Mouse (Mus musculus): ENCODE results near the gene Rbfox1. TPM values are rescaled to one million over a fixed set of nuclear protein-coding genes. Genes with fewer than 3 reads are reported as not detected.

Rbfox1 gene
- total and polyA plus RNA-seq, 3 experiments, result not detected

DNA sequence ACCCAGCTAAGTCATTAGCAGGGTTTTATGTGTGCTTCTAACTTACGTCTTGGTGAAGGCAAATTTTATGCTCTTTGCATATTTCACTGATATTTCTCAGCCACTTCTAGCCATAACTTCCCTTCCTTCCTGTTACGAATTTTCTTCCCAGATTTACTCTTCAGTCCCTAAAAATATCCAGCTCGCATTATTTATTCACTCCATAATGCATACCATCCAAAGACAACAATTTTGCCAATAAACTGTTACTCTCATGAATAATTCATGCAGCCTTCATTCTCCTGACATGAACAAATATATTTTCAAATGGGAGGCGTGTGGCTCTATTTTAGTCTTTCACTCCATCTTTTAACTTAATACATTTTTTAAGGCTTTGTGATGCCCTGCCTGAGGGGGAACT is 1029.4 kb downstream of the Rbfox1 start:
- H3K4me1 ChIP-seq (ENCODE audit: control insufficient read depth in 1 of 2, insufficient read depth in 2 of 2, low read length in 2 of 2), result no peaks in the 10 kb centered on the region
- H3K9me3 ChIP-seq (replicated peaks; ENCODE audit: insufficient read depth, low read length), result no peaks in the 10 kb centered on the region

GRCm38 (mm10) chr16:6918641-6919040 is 1033.5 kb downstream of the Rbfox1 start:
- TF ChIP-seq USF1 (IDR thresholded peaks at IDR 0.05; ENCODE audit: low read depth, low read length), result no peak
- no peak for TF ChIP-seq POLR2AphosphoS5 (IDR thresholded peaks at IDR 0.05; ENCODE audit: borderline replicate concordance, low read depth, low read length)
- TF ChIP-seq ZKSCAN1 (IDR thresholded peaks at IDR 0.05; ENCODE audit: low read depth, low read length), result no peak
- TF ChIP-seq SMC3 (IDR thresholded peaks at IDR 0.05; ENCODE audit: low read depth, low read length), result no peak
- no peak for TF ChIP-seq MXI1 (IDR thresholded peaks at IDR 0.05; ENCODE audit: low read depth, low read length)
- TF ChIP-seq RAD21 (IDR thresholded peaks at IDR 0.05; ENCODE audit: low read depth, low read length), result no peak
- TF ChIP-seq TAL1 (IDR thresholded peaks at IDR 0.05; ENCODE audit: low read length), result no peak
- no peak for TF ChIP-seq NRF1 (IDR thresholded peaks at IDR 0.05; ENCODE audit: insufficient read depth, low read depth, low read length, poor library complexity, severe bottlenecking)
- no peak for TF ChIP-seq HCFC1 (IDR thresholded peaks at IDR 0.05; ENCODE audit: low read depth, low read length)
- no peak for TF ChIP-seq CHD1 (IDR thresholded peaks at IDR 0.05; ENCODE audit: low read depth, low read length)
- TF ChIP-seq USF2 (IDR thresholded peaks at IDR 0.05; ENCODE audit: borderline replicate concordance in 1 of 2, insufficient read depth in 1 of 2, low read depth in 1 of 2, low read length in 2 of 2), result no peak
- TF ChIP-seq TCF12 (IDR thresholded peaks at IDR 0.05; ENCODE audit: low read depth, low read length), result no peak
- no peak for TF ChIP-seq UBTF (IDR thresholded peaks at IDR 0.05; ENCODE audit: borderline replicate concordance, insufficient read depth, low read depth, low read length)
- TF ChIP-seq GABPA (IDR thresholded peaks at IDR 0.05; ENCODE audit: low read depth, low read length), result no peak
- TF ChIP-seq E2F4 (IDR thresholded peaks at IDR 0.05; ENCODE audit: borderline replicate concordance, low read depth, low read length), result no peak
- no peak for TF ChIP-seq GATA1 (IDR thresholded peaks at IDR 0.05; ENCODE audit: low read depth, low read length)
- TF ChIP-seq MAZ (IDR thresholded peaks at IDR 0.05; ENCODE audit: low read depth, low read length), result no peak
- H3K4me3 ChIP-seq (ENCODE audit: control insufficient read depth in 1 of 2, insufficient read depth in 1 of 2, low read depth in 2 of 2, low read length in 2 of 2), result no peak overlapping the region
- H3K36me3 ChIP-seq (ENCODE audit: control insufficient read depth in 1 of 2, insufficient read depth in 2 of 2, low read length in 2 of 2), result no peaks in the 10 kb centered on the region
- H3K9ac ChIP-seq (ENCODE audit: control insufficient read depth, low read depth, low read length, poor library complexity, severe bottlenecking), result no peak overlapping the region
- no peak overlapping the region for H3K27ac ChIP-seq (ENCODE audit: control insufficient read depth, low read depth, low read length)
- H3K79me2 ChIP-seq (ENCODE audit: control insufficient read depth, insufficient read depth, low read length, poor library complexity), result no peaks in the 10 kb centered on the region
- no peaks in the 10 kb centered on the region for H3K27me3 ChIP-seq (ENCODE audit: control insufficient read depth in 1 of 2, insufficient read depth in 2 of 2, low read length in 2 of 2)
- H3K9me3 ChIP-seq (replicated peaks; ENCODE audit: insufficient read depth, low read length), result no peaks in the 10 kb centered on the region
- H3K4me1 ChIP-seq (ENCODE audit: control insufficient read depth in 1 of 2, insufficient read depth in 2 of 2, low read length in 2 of 2), result no peaks in the 10 kb centered on the region
- DNase-seq (ENCODE audit: low read depth, low spot score), result no peak

More for the DNA sequence above, 1029.4 kb downstream of the Rbfox1 start:
- no peaks in the 10 kb centered on the region for H3K79me2 ChIP-seq (ENCODE audit: control insufficient read depth, insufficient read depth, low read length, poor library complexity)
- no peak for DNase-seq (ENCODE audit: low read depth, low spot score)
- no peak overlapping the region for H3K27ac ChIP-seq (ENCODE audit: control insufficient read depth, low read depth, low read length)
- H3K4me3 ChIP-seq (ENCODE audit: control insufficient read depth in 1 of 2, insufficient read depth in 1 of 2, low read depth in 2 of 2, low read length in 2 of 2), result no peak overlapping the region
- no peak overlapping the region for H3K9ac ChIP-seq (ENCODE audit: control insufficient read depth, low read depth, low read length, poor library complexity, severe bottlenecking)
- no peaks in the 10 kb centered on the region for H3K27me3 ChIP-seq (ENCODE audit: control insufficient read depth in 1 of 2, insufficient read depth in 2 of 2, low read length in 2 of 2)
- TF ChIP-seq ZNF384 (IDR thresholded peaks at IDR 0.05; ENCODE audit: low read depth, low read length) (no peak), HCFC1 (IDR thresholded peaks at IDR 0.05; ENCODE audit: low read depth, low read length) (no peak), MAZ (IDR thresholded peaks at IDR 0.05; ENCODE audit: low read depth, low read length) (no peak), ZKSCAN1 (IDR thresholded peaks at IDR 0.05; ENCODE audit: low read depth, low read length) (no peak), POLR2AphosphoS2 (IDR thresholded peaks at IDR 0.05; ENCODE audit: low read length) (no peak), MYB (IDR thresholded peaks at IDR 0.05; ENCODE audit: low read depth, low read length) (no peak), RCOR1 (IDR thresholded peaks at IDR 0.05; ENCODE audit: low read depth, low read length) (no peak), UBTF (IDR thresholded peaks at IDR 0.05; ENCODE audit: borderline replicate concordance, insufficient read depth, low read depth, low read length) (no peak), POLR2A (IDR thresholded peaks at IDR 0.05; ENCODE audit: control insufficient read depth in 1 of 2, insufficient read depth in 1 of 2, low read depth in 1 of 2, low read length in 2 of 2, poor library complexity in 1 of 2) (no peak), E2F4 (IDR thresholded peaks at IDR 0.05; ENCODE audit: borderline replicate concordance, low read depth, low read length) (no peak), CHD1 (IDR thresholded peaks at IDR 0.05; ENCODE audit: low read depth, low read length) (no peak), JUND (IDR thresholded peaks at IDR 0.05; ENCODE audit: low read depth, low read length) (no peak), TCF12 (IDR thresholded peaks at IDR 0.05; ENCODE audit: low read depth, low read length) (no peak), TAL1 (IDR thresholded peaks at IDR 0.05; ENCODE audit: low read length) (no peak)
- H3K36me3 ChIP-seq (ENCODE audit: control insufficient read depth in 1 of 2, insufficient read depth in 2 of 2, low read length in 2 of 2), result no peaks in the 10 kb centered on the region
